Mouse (Mus musculus) R1 (cell line): ENCODE results near the gene Gstm5.

Experiments
- DNase-seq: peaks from one replicate; pipeline ENCODE4 v3.0.0-alpha.2; 2018; ENCODE audit warnings: low read depth, low spot score

The Gstm5 gene

GRCm38 (mm10) chr3:107931670-107932069, 36.0 kb downstream of the Gstm5 start, which contains the start of gene Gstm7:
Gstm7 (minus strand) TSS chr3:107931817.
- peak; percentile 99 for DNase-seq

GRCm38 (mm10) chr3:107932128-107932527, 36.5 kb downstream of the Gstm5 start:
- DNase-seq = no peak

- DNase-seq = no peak
These were observed 39.6 kb downstream of the Gstm5 start for GRCm38 (mm10) chr3:107935268-107935667.

- no peak for DNase-seq
These were observed 40.3 kb downstream of the Gstm5 start for GRCm38 (mm10) chr3:107935888-107936287.

GRCm38 (mm10) chr3:107939403-107939802, 43.8 kb downstream of the Gstm5 start:
- DNase-seq = peak; percentile 69

GRCm38 (mm10) chr3:107939830-107940229, 44.2 kb downstream of the Gstm5 start:
- DNase-seq = no peak

GRCm38 (mm10) chr3:107940524-107940923, 44.9 kb downstream of the Gstm5 start:
- DNase-seq = no peak

GRCm38 (mm10) chr3:107941261-107941660, 45.6 kb downstream of the Gstm5 start:
- no peak for DNase-seq

GRCm38 (mm10) chr3:107943239-107943990, 47.8 kb downstream of the Gstm5 start, which contains the start of gene Gstm6:
Gstm6 (minus strand) TSS chr3:107943749.
- peak; percentile 93 for DNase-seq

- DNase-seq = peak; percentile 35
These were observed 50.1 kb downstream of the Gstm5 start for GRCm38 (mm10) chr3:107945729-107946128.
